Mouse (Mus musculus) liver, postnatal 0 days (tissue): ENCODE results near the gene Mrpl35. TPM values are rescaled to one million over a fixed set of nuclear protein-coding genes. Genes with fewer than 3 reads are reported as not detected.
A peak's percentile ranks its signal among the peaks of the same experiment; 100 is the strongest.
"Not testable (repeated sequence)": the region's sequence is repeated elsewhere in the genome, so short reads cannot be mapped to it uniquely, and the experiment has no call there.

Experiments used
- ATAC-seq: fragments of 200-750 bp; cut with Nextera tagmentation; 2 replicates; pipeline ENCODE4 v1.8.0; 2017; ENCODE audit warnings: mild to moderate bottlenecking, moderate library complexity
- DNase-seq: peaks from one replicate; pipeline ENCODE4 v3.0.0-alpha.2; 2016
- H3K27ac ChIP-seq: fragments of 300-500 bp; sonication (generic); 2 replicates; pipeline ENCODE4 v1.5.1; 2014; ENCODE audit warnings: antibody characterized with exemption, moderate library complexity, mild to moderate bottlenecking, low read depth
- H3K27me3 ChIP-seq: fragments of 300-500 bp; sonication (generic); 2 replicates; pipeline ENCODE4 v1.6.1; 2014; ENCODE audit warnings: low read length, control low read depth, mixed read lengths; ENCODE audit not compliant: insufficient read depth
- H3K36me3 ChIP-seq: fragments of 300-500 bp; sonication (generic); replicated peaks from 2 replicates; pipeline ENCODE4 v1.6.1; 2014; ENCODE audit warnings: mild to moderate bottlenecking, control low read depth, low read length, moderate library complexity, mixed read lengths; ENCODE audit not compliant: insufficient read depth
- H3K4me1 ChIP-seq: fragments of 300-500 bp; sonication (generic); 2 replicates; pipeline ENCODE4 v1.6.1; 2014; ENCODE audit warnings: antibody characterized with exemption, mild to moderate bottlenecking, control low read depth; ENCODE audit not compliant: insufficient read depth
- H3K4me2 ChIP-seq: fragments of 300-500 bp; sonication (generic); 2 replicates; pipeline ENCODE4 v1.6.1; 2014; ENCODE audit warnings: low read depth, mild to moderate bottlenecking, low read length, moderate library complexity, mixed read lengths
- H3K4me3 ChIP-seq: fragments of 300-500 bp; sonication (generic); 2 replicates; pipeline ENCODE4 v1.5.1; 2014; ENCODE audit warnings: low read depth, low read length
- H3K9ac ChIP-seq: fragments of 300-500 bp; sonication (generic); replicated peaks from 2 replicates; pipeline ENCODE4 v1.6.1; 2014; ENCODE audit warnings: mild to moderate bottlenecking, moderate library complexity
- H3K9me3 ChIP-seq: fragments of 300-500 bp; sonication (generic); 2 replicates; pipeline ENCODE4 v1.6.1; 2016; ENCODE audit warnings: mild to moderate bottlenecking, control low read depth, low read length, mixed read lengths
- CTCF ChIP-seq: sonication (generic); IDR thresholded peaks from 2 replicates; pipeline ENCODE4 v1.5.1; 2016; ENCODE audit warnings: antibody characterized with exemption, low read depth
- EP300 ChIP-seq: IDR thresholded peaks from 2 replicates; pipeline ENCODE4 v1.6.1; 2016; ENCODE audit warnings: antibody characterized with exemption, low read depth, mild to moderate bottlenecking
- WGBS: fragments of 180-500 bp; shearing (Covaris S2); extraction: QIAGEN DNeasy Blood & Tissue Kit; methylation state at CpG from one replicate; pipeline ENCODE4 v1.1.7; 2014; ENCODE audit not compliant: insufficient replicate concordance; 5-methylcytosine and 5-hydroxymethylcytosine counted together
- polyA plus RNA-seq: library from polyadenylated mRNA; unstranded; fragments of >200 nt; fragmentation: Nextera tagmentation; extraction: Ambion mirVana; gene quantifications from 2 replicates; pipeline ENCODE4 v1.2.1, GENCODE M21; 2015

The Mrpl35 gene
- 57.3 and 59.4 TPM in 2 replicates for polyA plus RNA-seq

GRCm38 (mm10) chr6:71826869-71827268, at the start of gene Mrpl35:
TSS of gene Mrpl35 (minus strand) at chr6:71826969.
- no peak for TF ChIP-seq CTCF
- TF ChIP-seq EP300, result no peak
- DNase-seq (no peak), ATAC-seq (no peak)
- WGBS, result 34% methylated on average over 1 of the region's 1 CpGs
- Histone ChIP-seq H3K4me1 (peaks cover 18% of the 10 kb centered on the region), H3K4me2 (no peak within 1 kb of the TSS), H3K27me3 (no peaks in the 10 kb centered on the region), H3K9ac (no peak within 1 kb of the TSS), H3K9me3 (no peaks in the 10 kb centered on the region), H3K27ac (no peak within 1 kb of the TSS), H3K4me3 (no peak within 1 kb of the TSS), H3K36me3 (no peaks in the 10 kb centered on the region)

- Histone ChIP-seq H3K9me3 (no peaks in the 10 kb centered on the region), H3K36me3 (peaks cover 62% of the 10 kb centered on the region), H3K27ac (no peak overlapping the region), H3K4me2 (no peak overlapping the region), H3K9ac (no peak overlapping the region), H3K4me1 (no peaks in the 10 kb centered on the region), H3K4me3 (no peak overlapping the region), H3K27me3 (no peaks in the 10 kb centered on the region)
- DNase-seq (no peak), ATAC-seq (no peak)
- TF ChIP-seq CTCF (no peak), EP300 (no peak)
- 70% methylated on average over 9 of the region's 9 CpGs for WGBS
Measured at GRCm38 (mm10) chr6:71871396-71871795, 44.6 kb upstream of the Mrpl35 start.

- Histone ChIP-seq H3K27me3 (no peaks in the 10 kb centered on the region), H3K9ac (no peak overlapping the region), H3K36me3 (peaks cover 66% of the 10 kb centered on the region), H3K4me1 (no peaks in the 10 kb centered on the region), H3K4me2 (no peak overlapping the region), H3K27ac (no peak overlapping the region), H3K9me3 (no peaks in the 10 kb centered on the region), H3K4me3 (no peak overlapping the region)
- peak; percentile 59 for TF ChIP-seq CTCF
- no peak for TF ChIP-seq EP300
- DNase-seq, result no peak
- ATAC-seq, result no peak
- WGBS, result 93% methylated on average over 1 of the region's 1 CpGs
Measured at GRCm38 (mm10) chr6:71868809-71869208, 42.0 kb upstream of the Mrpl35 start.

GRCm38 (mm10) chr6:71867751-71868150, 41.0 kb upstream of the Mrpl35 start:
- no peak overlapping the region for H3K4me3 ChIP-seq

GRCm38 (mm10) chr6:71846906-71847305, 20.1 kb upstream of the Mrpl35 start:
- 85% methylated on average over 6 of the region's 6 CpGs for WGBS
- H3K9ac ChIP-seq, ATAC-seq, H3K9me3 ChIP-seq, H3K4me3 ChIP-seq, H3K4me2 ChIP-seq, H3K27ac ChIP-seq, DNase-seq, H3K27me3 ChIP-seq, H3K4me1 ChIP-seq: not testable (repeated sequence)
- peaks cover 15% of the 10 kb centered on the region for H3K36me3 ChIP-seq

More at GRCm38 (mm10) chr6:71867751-71868150, 41.0 kb upstream of the Mrpl35 start:
- WGBS, result 90% methylated on average over 2 of the region's 2 CpGs
- H3K9me3 ChIP-seq, result no peaks in the 10 kb centered on the region
- H3K4me1 ChIP-seq, result no peaks in the 10 kb centered on the region
- H3K9ac ChIP-seq, result no peak overlapping the region
- H3K27ac ChIP-seq, result no peak overlapping the region
- DNase-seq, result no peak
- no peak for TF ChIP-seq EP300
- peaks cover 69% of the 10 kb centered on the region for H3K36me3 ChIP-seq
- no peak for ATAC-seq
- no peak overlapping the region for H3K4me2 ChIP-seq
- no peaks in the 10 kb centered on the region for H3K27me3 ChIP-seq

GRCm38 (mm10) chr6:71840597-71841290, 14.0 kb upstream of the Mrpl35 start:
- Histone ChIP-seq H3K9me3 (no peaks in the 10 kb centered on the region), H3K36me3 (no peaks in the 10 kb centered on the region; the same call in none of the 2 replicates), H3K27me3 (no peaks in the 10 kb centered on the region), H3K9ac (no peak overlapping the region), H3K4me3 (no peak overlapping the region), H3K4me1 (peaks cover 11% of the 10 kb centered on the region; the same call in 1 of the 2 replicates), H3K4me2 (no peak overlapping the region; the same call in 1 of the 2 replicates), H3K27ac (peak overlapping the region; percentile 22; the same call in 1 of the 2 replicates)
- peak; percentile 83 for ATAC-seq
- TF ChIP-seq EP300 (no peak), CTCF (no peak)
- WGBS, result 82% methylated on average over 1 of the region's 1 CpGs
- no peak for DNase-seq
